Mouse (Mus musculus): Measurements from ENCODE around the gene Gsdma2.

GRCm38 (mm10) chr11:98682811-98683210 is 36.3 kb downstream of the Gsdma2 start:
- TF ChIP-seq POLR2A (IDR thresholded peaks at IDR 0.05; ENCODE audit: control insufficient read depth, extremely low read depth, insufficient read depth, low read length, poor library complexity), result no peak
- no peak for TF ChIP-seq CTCF (IDR thresholded peaks at IDR 0.05; ENCODE audit: borderline replicate concordance, control insufficient read depth, extremely low read depth, insufficient read depth, low read length, poor library complexity)

All from thymus, adult 2 months (tissue).